Mouse (Mus musculus): Measurements from ENCODE around the gene Gm14443. TPM values are rescaled to one million over a fixed set of nuclear protein-coding genes. Genes with fewer than 3 reads are reported as not detected.

Gm14443 gene
- polyA plus RNA-seq, 1 experiment from 2014 or later, result 0.59 TPM

Other genes with a start within 250 kb of the Gm14443 start
- gene Gm14444, start 165.6 kb downstream of the Gm14443 start, polyA plus RNA-seq (2014; fragmentation: Nextera tagmentation; extraction: Ambion mirVana), result not detected in 2 replicates
- gene Gm14393, start 108.1 kb downstream of the Gm14443 start, polyA plus RNA-seq (2014; fragmentation: Nextera tagmentation; extraction: Ambion mirVana), result 1.2 TPM in 1 of 2 replicates, not detected in the other
- 7.3 TPM in 2 replicates for gene Gm14399, start 33.9 kb downstream of the Gm14443 start, polyA plus RNA-seq (2014; fragmentation: Nextera tagmentation; extraction: Ambion mirVana)
- 6.9 and 10.8 TPM in 2 replicates for gene Gm14391, start 31.0 kb upstream of the Gm14443 start, polyA plus RNA-seq (2014; fragmentation: Nextera tagmentation; extraction: Ambion mirVana)
- not detected in 2 replicates for gene Gm14440, start 99.3 kb upstream of the Gm14443 start, polyA plus RNA-seq (2014; fragmentation: Nextera tagmentation; extraction: Ambion mirVana)
- 12.9 and 14.4 TPM in 2 replicates for gene Gm4631, start 162.3 kb upstream of the Gm14443 start, polyA plus RNA-seq (2014; fragmentation: Nextera tagmentation; extraction: Ambion mirVana)
- 5.3 and 8.5 TPM in 2 replicates for gene Zfp968, start 196.6 kb upstream of the Gm14443 start, polyA plus RNA-seq (2014; fragmentation: Nextera tagmentation; extraction: Ambion mirVana)

Data from heart, embryonic 14.5 days (tissue).